Mouse (Mus musculus): Measurements from ENCODE around the gene Rnf141. TPM values are rescaled to one million over a fixed set of nuclear protein-coding genes. Genes with fewer than 3 reads are reported as not detected.

Rnf141 gene
- polyA plus RNA-seq, 1 experiment, result 16.6 TPM

DNA sequence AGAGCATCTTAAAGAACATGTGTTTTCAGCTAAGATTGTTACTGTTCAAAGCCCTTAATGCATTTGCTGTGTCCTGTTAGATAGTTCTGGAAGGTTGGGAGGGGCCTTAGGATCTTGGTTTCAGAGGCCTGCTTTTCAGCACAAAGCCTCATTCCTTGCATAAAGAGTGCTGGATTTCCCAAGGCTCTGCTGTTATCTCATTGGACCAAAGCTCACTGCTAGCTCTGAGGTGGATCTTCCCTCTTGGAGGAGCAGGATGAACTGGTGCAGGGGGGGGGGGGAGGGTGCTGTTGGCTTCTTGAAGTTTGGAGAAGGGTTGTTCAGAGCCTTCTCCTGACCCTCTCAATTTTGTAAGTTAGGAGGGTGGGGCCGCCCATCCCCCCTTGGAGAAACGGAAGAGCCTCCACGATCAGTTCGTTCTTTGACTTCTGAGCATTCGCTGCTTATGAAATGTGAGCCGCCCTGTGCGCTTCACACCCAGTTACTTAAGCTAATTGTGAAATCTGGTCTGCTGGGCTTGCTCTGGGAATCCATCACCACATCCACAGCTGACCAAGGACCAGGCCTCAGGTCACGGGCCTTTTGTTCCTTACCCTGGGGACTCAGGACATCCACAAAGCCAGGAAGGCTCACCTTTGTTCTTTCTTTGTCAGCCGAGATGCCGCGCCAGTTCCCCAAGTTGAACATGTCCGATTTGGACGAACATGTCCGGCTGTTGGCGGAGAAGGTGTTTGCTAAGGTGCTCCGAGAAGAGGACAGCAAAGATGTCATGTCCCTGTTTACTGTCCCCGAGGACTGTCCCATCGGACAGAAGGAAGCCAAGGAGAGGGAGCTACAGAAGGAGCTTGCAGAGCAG lies 66.9 kb downstream of the Rnf141 start:
- Histone ChIP-seq H3K27ac (ENCODE audit: control insufficient read depth, insufficient read depth, low read length) (no peak overlapping the region), H3K36me3 (ENCODE audit: control insufficient read depth, insufficient read depth, low read length) (no peaks in the 10 kb centered on the region), H3K27me3 (ENCODE audit: control insufficient read depth, insufficient read depth, low read length) (no peaks in the 10 kb centered on the region), H3K4me1 (replicated peaks; ENCODE audit: control insufficient read depth, insufficient read depth, low read length) (peaks cover 14% of the 10 kb centered on the region), H3K4me3 (ENCODE audit: control insufficient read depth, insufficient read depth, low read length) (no peak overlapping the region)
- TF ChIP-seq CTCF (IDR thresholded peaks at IDR 0.05; ENCODE audit: borderline replicate concordance, control insufficient read depth, extremely low read depth, insufficient read depth, low read length, poor library complexity), result no peak
- no peak for TF ChIP-seq POLR2A (IDR thresholded peaks at IDR 0.05; ENCODE audit: control insufficient read depth, extremely low read depth, insufficient read depth, low read length, poor library complexity)
- no peak for DNase-seq
- 96% methylated on average over 18 of the region's 18 CpGs for WGBS

DNA sequence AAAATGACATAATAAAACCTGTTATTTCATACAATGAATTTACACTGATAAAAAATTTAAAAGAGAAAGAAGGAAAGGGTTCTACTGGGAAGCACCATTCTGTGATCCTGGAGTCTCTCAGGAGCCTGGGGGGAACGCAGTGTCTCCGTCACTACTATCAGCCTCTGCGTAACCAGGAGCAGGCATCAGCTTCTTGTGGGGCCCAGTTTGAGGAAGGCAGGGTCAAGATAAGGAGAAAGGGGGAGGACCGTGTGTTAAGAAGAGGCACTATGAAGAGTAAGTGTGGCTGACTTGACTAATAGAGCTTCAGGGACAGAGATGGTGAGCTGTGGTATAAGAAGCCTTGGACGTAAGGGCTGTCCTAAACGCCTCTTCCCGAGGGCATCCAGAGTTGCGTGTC lies 69.6 kb downstream of the Rnf141 start:
- Histone ChIP-seq H3K27ac (ENCODE audit: control insufficient read depth, insufficient read depth, low read length) (no peak overlapping the region), H3K27me3 (ENCODE audit: control insufficient read depth, insufficient read depth, low read length) (no peaks in the 10 kb centered on the region), H3K4me1 (replicated peaks; ENCODE audit: control insufficient read depth, insufficient read depth, low read length) (peaks cover 15% of the 10 kb centered on the region), H3K36me3 (ENCODE audit: control insufficient read depth, insufficient read depth, low read length) (no peaks in the 10 kb centered on the region), H3K4me3 (ENCODE audit: control insufficient read depth, insufficient read depth, low read length) (no peak overlapping the region)
- DNase-seq, result no peak
- TF ChIP-seq CTCF (IDR thresholded peaks at IDR 0.05; ENCODE audit: borderline replicate concordance, control insufficient read depth, extremely low read depth, insufficient read depth, low read length, poor library complexity) (no peak), POLR2A (IDR thresholded peaks at IDR 0.05; ENCODE audit: control insufficient read depth, extremely low read depth, insufficient read depth, low read length, poor library complexity) (no peak)
- 97% methylated on average over 8 of the region's 8 CpGs for WGBS

DNA sequence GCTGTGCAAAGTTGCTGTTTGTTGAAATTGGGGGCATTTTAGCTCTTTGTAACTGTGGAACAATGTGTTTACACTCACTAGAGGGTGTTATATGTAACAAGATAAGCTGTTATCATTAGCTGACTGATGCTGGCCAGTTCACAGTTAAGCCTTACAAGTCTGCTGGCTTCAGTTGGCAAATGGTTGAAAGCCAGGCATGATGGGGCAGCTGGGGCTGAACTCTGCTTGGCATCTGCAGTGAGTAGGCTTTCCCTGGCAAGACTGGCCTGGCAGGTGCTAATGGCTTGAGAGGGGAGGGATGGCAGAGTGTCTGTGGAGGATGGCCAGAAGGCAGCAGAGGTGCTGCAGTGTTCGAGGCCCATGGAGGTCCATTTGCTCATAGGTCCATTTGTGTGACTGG lies 70.2 kb downstream of the Rnf141 start:
- Histone ChIP-seq H3K27ac (ENCODE audit: control insufficient read depth, insufficient read depth, low read length) (no peak overlapping the region), H3K4me3 (ENCODE audit: control insufficient read depth, insufficient read depth, low read length) (no peak overlapping the region), H3K4me1 (replicated peaks; ENCODE audit: control insufficient read depth, insufficient read depth, low read length) (peaks cover 21% of the 10 kb centered on the region), H3K27me3 (ENCODE audit: control insufficient read depth, insufficient read depth, low read length) (no peaks in the 10 kb centered on the region), H3K36me3 (ENCODE audit: control insufficient read depth, insufficient read depth, low read length) (no peaks in the 10 kb centered on the region)
- WGBS, result 100% methylated on average over 1 of the region's 1 CpGs
- no peak for TF ChIP-seq CTCF (IDR thresholded peaks at IDR 0.05; ENCODE audit: borderline replicate concordance, control insufficient read depth, extremely low read depth, insufficient read depth, low read length, poor library complexity)
- no peak for TF ChIP-seq POLR2A (IDR thresholded peaks at IDR 0.05; ENCODE audit: control insufficient read depth, extremely low read depth, insufficient read depth, low read length, poor library complexity)
- DNase-seq, result no peak

DNA sequence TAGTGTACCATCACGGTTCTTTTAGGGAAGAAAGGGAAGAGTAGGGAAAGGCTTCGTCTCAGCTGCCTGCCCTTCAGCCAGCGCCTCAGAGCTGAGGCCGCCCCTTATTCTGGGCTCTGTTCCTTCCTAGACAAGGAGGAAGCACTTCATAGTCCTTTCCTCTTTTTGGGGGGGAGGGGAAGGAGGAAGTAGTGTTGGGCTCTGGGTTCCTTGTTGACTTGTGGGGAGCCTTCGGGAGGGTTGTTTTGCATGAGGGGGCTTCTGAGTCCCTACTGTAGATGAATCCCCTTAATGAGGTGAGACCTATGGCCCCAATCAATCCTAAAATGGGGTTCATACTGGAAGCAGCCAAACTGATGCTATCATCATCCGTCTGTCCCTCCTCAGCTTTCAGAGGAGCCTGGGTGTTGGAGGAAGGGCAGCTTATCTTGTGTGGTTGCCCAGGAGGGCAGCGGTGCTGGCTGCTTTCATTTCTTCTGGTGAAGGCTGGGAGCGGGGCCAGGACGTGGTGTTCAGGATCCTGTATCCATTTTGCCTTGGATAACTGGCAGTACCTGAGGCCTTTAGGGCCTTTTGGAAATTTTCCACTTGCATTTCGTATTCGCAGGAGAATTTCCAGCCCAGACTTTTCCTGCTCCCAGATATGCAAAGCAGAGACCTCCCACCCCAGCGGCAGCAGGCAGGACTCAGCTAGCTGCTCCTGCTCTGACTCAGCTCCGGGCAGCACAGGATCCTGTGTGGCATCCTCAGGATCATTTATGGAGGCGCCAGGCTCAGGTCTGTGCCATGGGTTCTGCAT lies 70.9 kb downstream of the Rnf141 start:
- no peaks in the 10 kb centered on the region for H3K27me3 ChIP-seq (ENCODE audit: control insufficient read depth, insufficient read depth, low read length)
- H3K4me3 ChIP-seq (ENCODE audit: control insufficient read depth, insufficient read depth, low read length), result no peak overlapping the region
- DNase-seq, result no peak
- WGBS, result 57% methylated on average over 14 of the region's 14 CpGs
- no peaks in the 10 kb centered on the region for H3K36me3 ChIP-seq (ENCODE audit: control insufficient read depth, insufficient read depth, low read length)
- TF ChIP-seq POLR2A (IDR thresholded peaks at IDR 0.05; ENCODE audit: control insufficient read depth, extremely low read depth, insufficient read depth, low read length, poor library complexity) (no peak), CTCF (IDR thresholded peaks at IDR 0.05; ENCODE audit: borderline replicate concordance, control insufficient read depth, extremely low read depth, insufficient read depth, low read length, poor library complexity) (no peak)
- peaks cover 27% of the 10 kb centered on the region for H3K4me1 ChIP-seq (replicated peaks; ENCODE audit: control insufficient read depth, insufficient read depth, low read length)
- H3K27ac ChIP-seq (ENCODE audit: control insufficient read depth, insufficient read depth, low read length), result no peak overlapping the region; the same call in 1 of the 2 replicates

DNA sequence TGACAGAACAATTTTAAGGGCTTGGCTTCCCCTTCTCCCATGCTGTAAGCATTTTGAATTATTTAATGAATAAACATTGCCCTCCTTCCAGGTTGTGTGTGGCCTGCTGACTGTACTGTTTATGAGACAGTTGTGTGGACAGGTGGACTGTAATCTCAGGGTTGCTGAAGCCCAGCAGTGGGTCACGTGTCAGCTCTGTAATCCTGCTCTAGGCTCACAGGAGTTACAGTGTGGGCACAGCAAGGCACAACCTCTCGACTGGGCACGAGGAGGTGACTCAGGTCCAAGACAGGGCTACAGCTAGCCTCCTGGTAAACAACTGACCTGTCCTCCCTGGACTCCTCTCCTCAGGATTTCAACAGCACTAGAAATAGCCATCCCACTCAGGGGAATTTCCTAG lies 71.9 kb downstream of the Rnf141 start:
- TF ChIP-seq CTCF (IDR thresholded peaks at IDR 0.05; ENCODE audit: borderline replicate concordance, control insufficient read depth, extremely low read depth, insufficient read depth, low read length, poor library complexity), result no peak
- no peak for TF ChIP-seq POLR2A (IDR thresholded peaks at IDR 0.05; ENCODE audit: control insufficient read depth, extremely low read depth, insufficient read depth, low read length, poor library complexity)
- no peak for DNase-seq
- WGBS, result 95% methylated on average over 3 of the region's 3 CpGs
- Histone ChIP-seq H3K4me3 (ENCODE audit: control insufficient read depth, insufficient read depth, low read length) (no peak overlapping the region), H3K27ac (ENCODE audit: control insufficient read depth, insufficient read depth, low read length) (no peak overlapping the region), H3K36me3 (ENCODE audit: control insufficient read depth, insufficient read depth, low read length) (no peaks in the 10 kb centered on the region), H3K27me3 (ENCODE audit: control insufficient read depth, insufficient read depth, low read length) (no peaks in the 10 kb centered on the region), H3K4me1 (replicated peaks; ENCODE audit: control insufficient read depth, insufficient read depth, low read length) (peaks cover 33% of the 10 kb centered on the region)

DNA sequence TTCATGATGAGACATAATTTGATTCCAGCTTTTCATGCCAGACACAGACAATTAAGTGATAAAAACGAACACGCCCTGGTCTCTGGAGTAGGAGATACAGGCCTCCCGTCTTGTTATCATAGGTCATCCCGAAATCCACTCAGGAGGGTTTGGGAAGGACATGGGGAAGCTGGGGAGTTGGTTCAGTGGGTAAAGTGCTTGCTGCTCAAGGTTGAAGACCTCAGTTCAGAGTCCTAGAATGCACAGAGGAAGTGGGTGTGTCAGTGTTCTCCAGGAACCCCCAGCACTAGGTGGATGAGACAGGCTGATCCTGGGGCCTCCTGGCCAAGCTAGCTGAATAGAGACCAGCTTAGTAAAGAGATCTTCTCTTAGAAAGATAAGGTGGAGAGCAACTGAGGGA lies 73.3 kb downstream of the Rnf141 start:
- 95% methylated on average over 4 of the region's 4 CpGs for WGBS
- no peaks in the 10 kb centered on the region for H3K27me3 ChIP-seq (ENCODE audit: control insufficient read depth, insufficient read depth, low read length)

More for the DNA sequence above, 73.3 kb downstream of the Rnf141 start:
- no peak for DNase-seq
- no peak overlapping the region for H3K27ac ChIP-seq (ENCODE audit: control insufficient read depth, insufficient read depth, low read length)
- H3K4me1 ChIP-seq (replicated peaks; ENCODE audit: control insufficient read depth, insufficient read depth, low read length), result peaks cover 33% of the 10 kb centered on the region
- TF ChIP-seq POLR2A (IDR thresholded peaks at IDR 0.05; ENCODE audit: control insufficient read depth, extremely low read depth, insufficient read depth, low read length, poor library complexity) (no peak), CTCF (IDR thresholded peaks at IDR 0.05; ENCODE audit: borderline replicate concordance, control insufficient read depth, extremely low read depth, insufficient read depth, low read length, poor library complexity) (no peak)
- no peak overlapping the region for H3K4me3 ChIP-seq (ENCODE audit: control insufficient read depth, insufficient read depth, low read length)
- H3K36me3 ChIP-seq (ENCODE audit: control insufficient read depth, insufficient read depth, low read length), result no peaks in the 10 kb centered on the region
